Mouse (Mus musculus) hindbrain, embryonic 14.5 days (tissue): ENCODE measurements around the gene Grb7. TPM values are rescaled to one million over a fixed set of nuclear protein-coding genes. Genes with fewer than 3 reads are reported as not detected.

Experiments used
- ATAC-seq: fragments of 200-750 bp; cut with Nextera tagmentation; 2 replicates; pipeline ENCODE4 v1.8.0; 2017; ENCODE audit warnings: moderate number of reproducible peaks, mild to moderate bottlenecking, moderate TSS enrichment, moderate library complexity; ENCODE audit not compliant: low FRiP score
- DNase-seq: peaks from one replicate; pipeline ENCODE4 v3.0.0-alpha.2; 2015; ENCODE audit warnings: low spot score
- H3K27ac ChIP-seq: fragments of 300-500 bp; sonication (generic); 2 replicates; pipeline ENCODE4 v1.5.1; 2014; ENCODE audit warnings: mild to moderate bottlenecking, moderate library complexity
- H3K27me3 ChIP-seq: fragments of 300-500 bp; sonication (generic); 2 replicates; pipeline ENCODE4 v1.6.1; 2014; ENCODE audit warnings: mild to moderate bottlenecking, low read length, mixed read lengths; ENCODE audit not compliant: control insufficient read depth, insufficient read depth
- H3K36me3 ChIP-seq: fragments of 300-500 bp; sonication (generic); replicated peaks from 2 replicates; pipeline ENCODE4 v1.6.1; 2014; ENCODE audit not compliant: control insufficient read depth, insufficient read depth
- H3K4me1 ChIP-seq: fragments of 300-500 bp; sonication (generic); replicated peaks from 2 replicates; pipeline ENCODE4 v1.6.1; 2014; ENCODE audit warnings: antibody characterized with exemption, low read length, mixed read lengths; ENCODE audit not compliant: control insufficient read depth, insufficient read depth
- H3K4me2 ChIP-seq: fragments of 300-500 bp; sonication (generic); replicated peaks from 2 replicates; pipeline ENCODE4 v1.6.1; 2014; ENCODE audit warnings: mild to moderate bottlenecking, moderate library complexity
- H3K4me3 ChIP-seq: fragments of 300-500 bp; sonication (generic); replicated peaks from 2 replicates; pipeline ENCODE4 v1.5.1; 2014; ENCODE audit warnings: mild to moderate bottlenecking, low read length
- H3K9ac ChIP-seq: fragments of 300-500 bp; sonication (generic); 2 replicates; pipeline ENCODE4 v1.6.1; 2014
- H3K9me3 ChIP-seq: fragments of 300-500 bp; sonication (generic); 2 replicates; pipeline ENCODE4 v1.6.1; 2016; ENCODE audit warnings: low read length; ENCODE audit not compliant: control insufficient read depth
- whole genome bisulfite sequencing: fragments of 180-500 bp; shearing (Covaris S2); extraction: QIAGEN DNeasy Blood & Tissue Kit; methylation state at CpG from one replicate; pipeline ENCODE4 v1.1.7; 2014; 5-methylcytosine and 5-hydroxymethylcytosine counted together
- polyA plus RNA-seq: library from polyadenylated mRNA; unstranded; fragments of >200 nt; fragmentation: Nextera tagmentation; extraction: Ambion mirVana; gene quantifications from 2 replicates; pipeline ENCODE4 v1.2.1, GENCODE M21; 2014

The Grb7 gene
- polyA plus RNA-seq, 1 experiment from 2014 or later = 1.1 TPM

- H3K9me3 ChIP-seq = no peaks in the 10 kb centered on the region
- H3K9ac ChIP-seq = no peak overlapping the region
- H3K4me2 ChIP-seq = no peak overlapping the region
- ATAC-seq = no peak
- H3K4me1 ChIP-seq = no peaks in the 10 kb centered on the region
- no peak overlapping the region for H3K4me3 ChIP-seq
- 93% methylated on average over 11 of the region's 11 CpGs for WGBS
- H3K27ac ChIP-seq = no peak overlapping the region
- no peak for DNase-seq
- no peaks in the 10 kb centered on the region for H3K27me3 ChIP-seq
- H3K36me3 ChIP-seq = no peaks in the 10 kb centered on the region
Measured at GRCm38 (mm10) chr11:98474967-98475366, 28.8 kb downstream of the Grb7 start.

- no peaks in the 10 kb centered on the region for H3K4me1 ChIP-seq
- H3K4me2 ChIP-seq = no peak overlapping the region
- no peak overlapping the region for H3K9ac ChIP-seq
- H3K4me3 ChIP-seq = no peak overlapping the region
- no peaks in the 10 kb centered on the region for H3K36me3 ChIP-seq
- WGBS = 91% methylated on average over 9 of the region's 9 CpGs
- no peak overlapping the region for H3K27ac ChIP-seq
- H3K9me3 ChIP-seq = no peaks in the 10 kb centered on the region
- no peaks in the 10 kb centered on the region for H3K27me3 ChIP-seq
- DNase-seq (no peak), ATAC-seq (no peak)
Measured at GRCm38 (mm10) chr11:98475630-98476433, 29.6 kb downstream of the Grb7 start.

- no peaks in the 10 kb centered on the region for H3K36me3 ChIP-seq
- no peak overlapping the region for H3K4me2 ChIP-seq
- DNase-seq (no peak), ATAC-seq (no peak)
- H3K27ac ChIP-seq = no peak overlapping the region
- no peaks in the 10 kb centered on the region for H3K9me3 ChIP-seq
- WGBS = 89% methylated on average over 4 of the region's 4 CpGs
- no peaks in the 10 kb centered on the region for H3K27me3 ChIP-seq
- H3K4me1 ChIP-seq = no peaks in the 10 kb centered on the region
- no peak overlapping the region for H3K4me3 ChIP-seq
- H3K9ac ChIP-seq = no peak overlapping the region
Measured at GRCm38 (mm10) chr11:98476434-98476807, 30.2 kb downstream of the Grb7 start.

- Histone ChIP-seq H3K27me3 (no peaks in the 10 kb centered on the region), H3K4me1 (no peaks in the 10 kb centered on the region), H3K4me3 (no peak overlapping the region), H3K4me2 (no peak overlapping the region), H3K36me3 (no peaks in the 10 kb centered on the region), H3K9me3 (no peaks in the 10 kb centered on the region), H3K9ac (no peak overlapping the region), H3K27ac (no peak overlapping the region)
- 72% methylated on average over 14 of the region's 14 CpGs for WGBS
- DNase-seq = no peak
- ATAC-seq = no peak
Measured at GRCm38 (mm10) chr11:98477011-98477701, 31.0 kb downstream of the Grb7 start.

- H3K27me3 ChIP-seq = no peaks in the 10 kb centered on the region
- 89% methylated on average over 13 of the region's 13 CpGs for WGBS
- H3K36me3 ChIP-seq = no peaks in the 10 kb centered on the region
- no peak overlapping the region for H3K4me2 ChIP-seq
- no peak for DNase-seq
- no peak overlapping the region for H3K4me3 ChIP-seq
- H3K4me1 ChIP-seq = no peaks in the 10 kb centered on the region
- no peaks in the 10 kb centered on the region for H3K9me3 ChIP-seq
- H3K27ac ChIP-seq = no peak overlapping the region
- ATAC-seq = no peak
- H3K9ac ChIP-seq = no peak overlapping the region
Measured at GRCm38 (mm10) chr11:98479026-98479939, 33.1 kb downstream of the Grb7 start.

GRCm38 (mm10) chr11:98479940-98480497, 33.8 kb downstream of the Grb7 start:
- H3K9me3 ChIP-seq = no peaks in the 10 kb centered on the region
- 95% methylated on average over 12 of the region's 12 CpGs for WGBS
- H3K27me3 ChIP-seq = no peaks in the 10 kb centered on the region
- no peak for DNase-seq
- H3K4me1 ChIP-seq = no peaks in the 10 kb centered on the region
- no peak overlapping the region for H3K4me3 ChIP-seq
- H3K36me3 ChIP-seq = no peaks in the 10 kb centered on the region
- no peak overlapping the region for H3K27ac ChIP-seq
- ATAC-seq = no peak
- no peak overlapping the region for H3K4me2 ChIP-seq
- H3K9ac ChIP-seq = no peak overlapping the region

GRCm38 (mm10) chr11:98481231-98481630, 35.0 kb downstream of the Grb7 start:
- DNase-seq (no peak), ATAC-seq (no peak)
- 77% methylated on average over 6 of the region's 6 CpGs for WGBS

GRCm38 (mm10) chr11:98482067-98482466, 35.9 kb downstream of the Grb7 start:
- Histone ChIP-seq H3K4me2 (no peak overlapping the region), H3K4me1 (no peaks in the 10 kb centered on the region), H3K27me3 (no peaks in the 10 kb centered on the region), H3K9ac (no peak overlapping the region), H3K9me3 (no peaks in the 10 kb centered on the region), H3K27ac (no peak overlapping the region), H3K36me3 (no peaks in the 10 kb centered on the region), H3K4me3 (no peak overlapping the region)
- no peak for DNase-seq
- WGBS = 82% methylated on average over 10 of the region's 10 CpGs
- no peak for ATAC-seq

More at GRCm38 (mm10) chr11:98481231-98481630, 35.0 kb downstream of the Grb7 start:
- Histone ChIP-seq H3K36me3 (no peaks in the 10 kb centered on the region), H3K4me1 (no peaks in the 10 kb centered on the region), H3K4me3 (no peak overlapping the region), H3K4me2 (no peak overlapping the region), H3K27me3 (no peaks in the 10 kb centered on the region), H3K9ac (no peak overlapping the region), H3K9me3 (no peaks in the 10 kb centered on the region), H3K27ac (no peak overlapping the region)

- DNase-seq = no peak
- H3K4me2 ChIP-seq = no peak overlapping the region
- H3K36me3 ChIP-seq = no peaks in the 10 kb centered on the region
- no peaks in the 10 kb centered on the region for H3K27me3 ChIP-seq
- WGBS = 87% methylated on average over 2 of the region's 2 CpGs
- no peak overlapping the region for H3K27ac ChIP-seq
- H3K9me3 ChIP-seq = no peaks in the 10 kb centered on the region
- no peak overlapping the region for H3K4me3 ChIP-seq
- H3K9ac ChIP-seq = no peak overlapping the region
- peaks cover 5% of the 10 kb centered on the region; the same call in 1 of the 2 replicates for H3K4me1 ChIP-seq
- no peak for ATAC-seq
Measured at GRCm38 (mm10) chr11:98485749-98486148, 39.6 kb downstream of the Grb7 start.
